Mouse (Mus musculus): ENCODE measurements around the gene Kdelr3. TPM values are rescaled to one million over a fixed set of nuclear protein-coding genes. Genes with fewer than 3 reads are reported as not detected.

Kdelr3 gene
- polyA plus RNA-seq (2016; fragmentation: Nextera tagmentation; extraction: Ambion mirVana) = 15.5 and 24.2 TPM in 2 replicates

- DNase-seq (ENCODE audit: low spot score) = peak; percentile 57
- under 1% methylated on average over 71 of the region's 71 CpGs for WGBS
- Histone ChIP-seq H3K27me3 (ENCODE audit: low read depth, poor library complexity, severe bottlenecking) (peaks cover 81% of the 10 kb centered on the region), H3K27ac (replicated peaks) (peak within 1 kb of the TSS; percentile 70), H3K4me3 (peak within 1 kb of the TSS; percentile 62), H3K36me3 (no peaks in the 10 kb centered on the region), H3K9me3 (replicated peaks) (no peaks in the 10 kb centered on the region), H3K4me1 (peaks cover 53% of the 10 kb centered on the region)
Observed at GRCm38 (mm10) chr15:79516171-79517096, at the start of gene Kdelr3. Gene Kdelr3, plus strand, starts transcription at chr15:79516411.

DNA sequence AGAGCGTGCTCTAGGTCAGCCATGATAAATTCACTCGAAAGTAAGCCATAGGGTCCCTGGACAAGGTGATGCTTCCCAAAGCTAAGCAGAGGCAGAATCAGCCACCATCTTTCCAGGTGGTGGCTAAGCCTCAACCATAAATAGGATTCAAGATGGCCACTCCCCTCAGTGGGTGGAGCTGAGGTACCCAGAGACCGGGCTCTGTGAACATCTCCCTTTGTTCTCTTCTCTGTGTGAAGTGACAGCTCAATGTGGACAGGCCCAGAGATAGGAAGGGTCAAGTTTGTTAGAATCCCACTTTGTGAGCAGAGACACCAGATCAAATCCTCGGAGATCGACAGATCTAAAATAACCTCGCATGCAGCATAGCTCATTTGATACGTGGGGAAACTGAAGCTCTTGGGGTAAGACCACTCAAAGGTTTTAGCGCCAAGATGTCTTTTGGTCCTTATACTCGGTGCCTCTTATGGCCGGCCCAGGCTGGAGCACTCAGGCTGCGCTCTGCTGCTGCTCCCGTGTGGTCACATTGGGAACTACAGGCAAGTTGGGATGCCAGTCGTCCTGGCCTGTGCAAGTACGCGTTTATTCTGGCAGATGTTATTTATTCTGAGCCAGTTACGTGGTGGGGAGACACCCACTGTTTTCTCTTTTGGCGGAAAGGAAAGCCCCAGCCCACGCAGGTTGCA is 49.5 kb upstream of the Kdelr3 start:
- peak overlapping the region; percentile 67 for H3K27ac ChIP-seq (replicated peaks)
- H3K27me3 ChIP-seq (ENCODE audit: low read depth, poor library complexity, severe bottlenecking) = peaks cover 39% of the 10 kb centered on the region
- H3K4me3 ChIP-seq = peak overlapping the region; percentile 2; the same call in 1 of the 2 replicates
- H3K4me1 ChIP-seq = peaks cover 23% of the 10 kb centered on the region
- peaks cover 12% of the 10 kb centered on the region for H3K9me3 ChIP-seq (replicated peaks)
- WGBS = 4% methylated on average over 18 of the region's 18 CpGs
- peak; percentile 86 for DNase-seq (ENCODE audit: low spot score)
- no peaks in the 10 kb centered on the region for H3K36me3 ChIP-seq

- Histone ChIP-seq H3K36me3 (no peaks in the 10 kb centered on the region), H3K4me3 (no peak overlapping the region)
- 69% methylated on average over 5 of the region's 5 CpGs for WGBS
Observed at GRCm38 (mm10) chr15:79469577-79469976, 46.6 kb upstream of the Kdelr3 start.

GRCm38 (mm10) chr15:79470583-79470982 is 45.6 kb upstream of the Kdelr3 start:
- Histone ChIP-seq H3K9me3 (replicated peaks) (0 out of 2 replicates have a peak, but pooled peaks cover 2% of the 10 kb centered on the region), H3K36me3 (no peaks in the 10 kb centered on the region), H3K4me3 (peak overlapping the region; percentile 34), H3K27ac (replicated peaks) (no peak overlapping the region), H3K4me1 (peaks cover 17% of the 10 kb centered on the region), H3K27me3 (ENCODE audit: low read depth, poor library complexity, severe bottlenecking) (peaks cover 12% of the 10 kb centered on the region)
- WGBS = 35% methylated on average over 17 of the region's 17 CpGs
- DNase-seq (ENCODE audit: low spot score) = no peak

More at GRCm38 (mm10) chr15:79469577-79469976, 46.6 kb upstream of the Kdelr3 start:
- Histone ChIP-seq H3K27ac (replicated peaks) (no peak overlapping the region), H3K27me3 (ENCODE audit: low read depth, poor library complexity, severe bottlenecking) (peaks cover 12% of the 10 kb centered on the region), H3K4me1 (peaks cover 17% of the 10 kb centered on the region), H3K9me3 (replicated peaks) (0 out of 2 replicates have a peak, but pooled peaks cover 2% of the 10 kb centered on the region)
- DNase-seq (ENCODE audit: low spot score) = no peak

DNA sequence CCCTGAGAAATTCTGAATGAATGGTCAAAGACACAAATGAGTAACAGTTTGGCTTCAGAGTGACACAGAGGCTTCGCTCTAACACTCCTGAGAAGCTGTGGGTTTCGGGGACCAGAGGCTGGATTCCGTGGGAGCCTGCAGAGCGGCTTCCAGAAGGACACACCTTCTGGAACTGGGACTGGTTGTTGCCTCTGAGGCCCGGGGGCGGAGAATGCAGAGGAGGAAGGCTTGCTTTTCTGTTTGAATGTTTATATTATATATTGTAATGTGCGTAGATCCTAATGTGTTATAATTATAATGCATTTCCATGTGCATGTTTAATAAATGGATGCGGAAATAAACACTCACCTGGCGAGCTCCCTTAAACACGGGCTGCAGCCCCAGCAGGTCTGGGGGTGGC is 45.1 kb upstream of the Kdelr3 start:
- peaks cover 12% of the 10 kb centered on the region for H3K27me3 ChIP-seq (ENCODE audit: low read depth, poor library complexity, severe bottlenecking)
- 0 out of 2 replicates have a peak, but pooled peaks cover 2% of the 10 kb centered on the region for H3K9me3 ChIP-seq (replicated peaks)
- WGBS = 51% methylated on average over 10 of the region's 10 CpGs
- peak overlapping the region; percentile 34 for H3K4me3 ChIP-seq
- no peak for DNase-seq (ENCODE audit: low spot score)
- peaks cover 17% of the 10 kb centered on the region for H3K4me1 ChIP-seq
- no peak overlapping the region for H3K27ac ChIP-seq (replicated peaks)
- no peaks in the 10 kb centered on the region for H3K36me3 ChIP-seq

DNA sequence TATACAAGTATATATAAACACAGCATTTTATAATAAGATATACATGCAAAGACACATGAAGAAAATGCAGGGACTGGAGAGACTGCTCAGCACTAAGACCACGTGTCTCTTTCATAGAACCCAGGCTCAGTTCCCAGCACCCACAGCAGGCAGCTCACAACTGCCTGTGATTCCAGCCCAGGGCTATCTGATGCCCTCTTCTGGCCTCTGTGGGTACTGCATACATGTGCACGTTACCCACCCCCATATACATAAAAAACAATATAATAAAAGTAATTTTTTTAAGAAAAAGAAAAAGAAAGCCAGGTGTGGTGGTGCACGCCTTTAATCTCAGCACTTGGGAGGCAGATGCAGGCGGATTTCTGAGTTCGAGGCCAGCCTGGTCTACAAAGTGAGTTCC is 43.2 kb upstream of the Kdelr3 start:
- Histone ChIP-seq H3K9me3 (replicated peaks) (0 out of 2 replicates have a peak, but pooled peaks cover 2% of the 10 kb centered on the region), H3K27ac (replicated peaks) (no peak overlapping the region), H3K4me3 (no peak overlapping the region), H3K27me3 (ENCODE audit: low read depth, poor library complexity, severe bottlenecking) (peaks cover 2% of the 10 kb centered on the region; the same call in 1 of the 2 replicates), H3K4me1 (peaks cover 8% of the 10 kb centered on the region; the same call in 1 of the 2 replicates), H3K36me3 (no peaks in the 10 kb centered on the region)
- 84% methylated on average over 5 of the region's 5 CpGs for WGBS
- DNase-seq (ENCODE audit: low spot score) = no peak

DNA sequence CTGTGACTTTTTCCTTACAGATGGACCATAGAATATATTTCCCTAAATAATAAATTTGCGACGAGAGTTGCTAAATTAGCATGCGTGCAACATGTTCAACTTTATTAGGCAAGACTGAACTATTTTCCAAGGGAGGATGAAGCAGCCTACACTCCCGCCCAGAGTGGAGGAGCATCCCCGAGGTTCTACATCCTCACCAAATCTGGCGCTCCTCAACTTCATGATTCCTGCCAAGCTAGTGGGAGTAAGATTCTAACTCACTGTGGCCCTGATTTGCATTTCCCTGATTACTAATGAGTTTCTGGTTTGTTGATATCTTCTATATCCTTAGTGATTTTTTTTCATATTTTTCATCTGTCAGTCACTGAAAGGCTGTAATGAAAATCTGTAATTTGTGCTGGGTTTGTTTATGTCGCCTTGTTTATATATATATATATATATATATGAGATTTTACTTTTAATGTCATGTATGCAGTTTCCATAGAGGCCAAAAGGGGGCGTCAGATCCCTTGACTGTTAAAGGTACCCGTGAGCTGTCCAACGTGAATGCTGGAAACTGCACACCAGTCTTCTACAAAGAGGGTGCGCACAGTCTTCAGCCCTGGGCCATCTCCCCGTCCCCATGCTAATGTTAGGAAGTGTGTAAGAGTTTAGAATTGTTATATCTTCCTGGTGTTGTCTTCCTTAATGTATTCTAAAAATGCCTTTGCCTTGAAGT is 42.4 kb upstream of the Kdelr3 start:
- no peak overlapping the region for H3K4me3 ChIP-seq
- H3K36me3 ChIP-seq = no peaks in the 10 kb centered on the region
- H3K27ac ChIP-seq (replicated peaks) = no peak overlapping the region
- H3K4me1 ChIP-seq = peaks cover 8% of the 10 kb centered on the region; the same call in 1 of the 2 replicates
- H3K27me3 ChIP-seq (ENCODE audit: low read depth, poor library complexity, severe bottlenecking) = 0 out of 2 replicates have a peak, but pooled peaks cover 2% of the 10 kb centered on the region
- 57% methylated on average over 12 of the region's 12 CpGs for WGBS
- 0 out of 2 replicates have a peak, but pooled peaks cover 2% of the 10 kb centered on the region for H3K9me3 ChIP-seq (replicated peaks)
- DNase-seq (ENCODE audit: low spot score) = no peak

DNA sequence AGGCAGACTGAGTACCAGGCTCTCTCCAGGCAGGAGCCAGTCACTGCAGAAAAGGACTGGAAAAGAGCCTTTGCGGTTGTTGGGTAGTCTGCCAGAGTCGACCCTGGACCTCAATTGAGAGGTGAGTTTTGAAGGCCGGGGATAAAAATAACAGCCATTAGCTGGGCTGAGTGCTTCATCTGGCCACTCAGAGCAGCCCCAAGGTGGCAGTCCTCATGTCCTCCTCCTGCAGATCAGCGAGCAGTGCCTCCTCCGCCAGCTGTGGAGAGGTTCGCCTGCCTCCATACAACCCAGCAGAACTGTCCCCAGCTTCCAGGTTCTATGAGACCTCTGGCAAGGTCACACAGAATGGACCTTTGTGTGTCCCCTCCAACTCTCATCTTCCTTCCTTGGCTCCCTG is 39.0 kb upstream of the Kdelr3 start:
- no peak for DNase-seq (ENCODE audit: low spot score)
- Histone ChIP-seq H3K4me1 (peaks cover 9% of the 10 kb centered on the region), H3K36me3 (no peaks in the 10 kb centered on the region), H3K4me3 (no peak overlapping the region), H3K27ac (replicated peaks) (no peak overlapping the region), H3K27me3 (ENCODE audit: low read depth, poor library complexity, severe bottlenecking) (peaks cover 21% of the 10 kb centered on the region), H3K9me3 (replicated peaks) (0 out of 2 replicates have a peak, but pooled peaks cover 2% of the 10 kb centered on the region)
- 64% methylated on average over 6 of the region's 6 CpGs for WGBS

GRCm38 (mm10) chr15:79481181-79481688 is 35.0 kb upstream of the Kdelr3 start:
- H3K4me3 ChIP-seq = no peak overlapping the region
- no peak for DNase-seq (ENCODE audit: low spot score)

DNA sequence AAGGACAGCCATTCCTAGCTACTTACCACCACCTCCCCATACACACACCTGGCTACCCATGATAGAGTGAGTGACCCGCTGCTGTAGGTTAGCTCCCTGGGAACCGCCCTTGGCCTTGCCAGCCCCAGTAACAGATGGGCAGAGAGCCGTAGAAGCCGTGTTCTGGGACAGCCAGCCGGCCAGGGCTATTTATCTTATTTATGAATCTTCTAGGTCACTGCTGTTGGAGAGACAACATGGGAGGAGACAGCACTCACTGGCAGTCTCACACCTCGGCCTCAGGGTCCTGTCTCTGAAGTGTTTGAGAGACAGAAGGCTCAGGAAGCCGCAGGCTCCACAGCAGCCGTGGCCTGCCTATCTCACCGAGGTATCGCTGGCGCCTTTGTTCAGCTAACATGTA is 26.7 kb upstream of the Kdelr3 start:
- WGBS = 87% methylated on average over 11 of the region's 11 CpGs
- Histone ChIP-seq H3K4me1 (no peaks in the 10 kb centered on the region), H3K27me3 (ENCODE audit: low read depth, poor library complexity, severe bottlenecking) (peaks cover 50% of the 10 kb centered on the region), H3K27ac (replicated peaks) (no peak overlapping the region), H3K9me3 (replicated peaks) (no peaks in the 10 kb centered on the region), H3K36me3 (no peaks in the 10 kb centered on the region), H3K4me3 (no peak overlapping the region)
- no peak for DNase-seq (ENCODE audit: low spot score)

More at GRCm38 (mm10) chr15:79481181-79481688, 35.0 kb upstream of the Kdelr3 start:
- Histone ChIP-seq H3K27ac (replicated peaks) (no peak overlapping the region), H3K4me1 (peaks cover 9% of the 10 kb centered on the region), H3K36me3 (no peaks in the 10 kb centered on the region), H3K9me3 (replicated peaks) (no peaks in the 10 kb centered on the region), H3K27me3 (ENCODE audit: low read depth, poor library complexity, severe bottlenecking) (peaks cover 28% of the 10 kb centered on the region)
- WGBS = 13% methylated on average over 15 of the region's 15 CpGs

DNA sequence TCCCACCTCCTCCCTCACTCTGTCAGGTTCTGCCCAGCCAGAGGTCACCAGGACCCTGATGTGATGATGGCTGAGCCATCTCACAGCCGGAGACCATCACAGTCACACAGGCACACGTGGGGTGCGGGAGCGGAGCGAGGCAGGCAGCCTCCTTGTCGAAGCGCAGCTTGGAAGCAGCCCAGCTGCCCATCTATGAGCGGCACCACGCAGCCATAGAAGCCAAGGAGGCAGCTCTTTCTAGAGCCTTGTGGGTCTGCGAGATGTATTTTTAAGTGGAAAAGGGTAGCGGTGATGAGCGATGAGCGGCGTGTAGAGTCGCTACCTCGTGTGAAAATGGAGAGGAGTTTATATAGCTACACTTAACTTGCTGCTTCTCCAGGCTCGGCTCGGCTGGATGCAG is 22.7 kb upstream of the Kdelr3 start:
- DNase-seq (ENCODE audit: low spot score) = no peak
- no peaks in the 10 kb centered on the region for H3K4me1 ChIP-seq
- no peaks in the 10 kb centered on the region for H3K9me3 ChIP-seq (replicated peaks)
- H3K4me3 ChIP-seq = no peak overlapping the region
- peaks cover 69% of the 10 kb centered on the region for H3K27me3 ChIP-seq (ENCODE audit: low read depth, poor library complexity, severe bottlenecking)
- WGBS = 60% methylated on average over 18 of the region's 18 CpGs
- no peaks in the 10 kb centered on the region for H3K36me3 ChIP-seq
- no peak overlapping the region for H3K27ac ChIP-seq (replicated peaks)

DNA sequence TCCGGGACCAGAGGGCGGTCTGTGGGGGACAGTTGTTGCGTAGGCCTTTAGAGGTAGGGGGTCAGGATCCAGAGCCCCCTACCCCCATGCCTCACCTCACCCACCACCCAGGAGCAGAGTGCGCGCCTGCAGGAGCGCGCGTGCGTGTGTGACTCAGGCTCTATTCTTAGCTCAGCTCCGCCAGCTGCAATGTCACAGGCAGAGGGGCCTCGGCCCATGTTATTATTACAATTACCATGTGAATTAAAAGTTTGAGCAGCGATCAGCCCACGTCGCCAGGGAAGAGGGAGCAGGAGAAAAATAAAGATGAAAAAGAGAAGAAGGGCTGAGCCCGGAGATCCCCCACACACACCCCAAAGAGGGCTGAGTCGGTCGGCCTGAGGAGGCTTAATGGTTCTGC is 16.1 kb upstream of the Kdelr3 start:
- Histone ChIP-seq H3K27ac (replicated peaks) (no peak overlapping the region), H3K36me3 (no peaks in the 10 kb centered on the region), H3K9me3 (replicated peaks) (no peaks in the 10 kb centered on the region), H3K27me3 (ENCODE audit: low read depth, poor library complexity, severe bottlenecking) (peaks cover 84% of the 10 kb centered on the region), H3K4me1 (peaks cover 24% of the 10 kb centered on the region), H3K4me3 (no peak overlapping the region)
- no peak for DNase-seq (ENCODE audit: low spot score)
- 86% methylated on average over 17 of the region's 17 CpGs for WGBS
